Mouse (Mus musculus): ENCODE results near the gene Gm20878. TPM values are rescaled to one million over a fixed set of nuclear protein-coding genes. Genes with fewer than 3 reads are reported as not detected.
"Not testable (repeated sequence)": the region's sequence is repeated elsewhere in the genome, so short reads cannot be mapped to it uniquely, and the experiment has no call there.

Gm20878 gene
- total RNA-seq (2015): not detected in 2 replicates
- total RNA-seq (2017): 0.44 TPM in 1 of 2 replicates, not detected in the other

DNA sequence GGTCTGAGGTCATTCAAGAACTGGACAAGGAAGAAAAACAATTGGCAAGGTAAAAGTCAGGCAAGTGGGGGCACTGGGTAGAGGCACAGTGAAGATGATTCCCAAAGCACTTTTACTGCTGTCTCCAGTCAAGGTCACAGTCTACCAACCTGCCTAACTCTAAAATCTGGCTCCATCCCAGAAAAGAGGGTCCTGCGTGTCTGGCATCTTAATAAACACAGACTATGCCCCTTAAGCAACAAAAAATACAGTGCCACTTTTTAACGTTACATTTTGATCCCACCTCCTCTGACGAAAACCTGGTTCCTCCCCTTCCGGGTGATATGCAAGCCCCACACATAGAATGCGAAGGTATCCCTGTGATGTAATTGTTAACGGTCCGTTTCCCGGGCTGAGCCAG lies at the start of gene Gm20878:
Gm20878 (plus strand) TSS at position 301 of the 400 bp plus-strand sequence.
- ATAC-seq (ENCODE audit: poor library complexity, severe bottlenecking): not testable (repeated sequence)

DNA sequence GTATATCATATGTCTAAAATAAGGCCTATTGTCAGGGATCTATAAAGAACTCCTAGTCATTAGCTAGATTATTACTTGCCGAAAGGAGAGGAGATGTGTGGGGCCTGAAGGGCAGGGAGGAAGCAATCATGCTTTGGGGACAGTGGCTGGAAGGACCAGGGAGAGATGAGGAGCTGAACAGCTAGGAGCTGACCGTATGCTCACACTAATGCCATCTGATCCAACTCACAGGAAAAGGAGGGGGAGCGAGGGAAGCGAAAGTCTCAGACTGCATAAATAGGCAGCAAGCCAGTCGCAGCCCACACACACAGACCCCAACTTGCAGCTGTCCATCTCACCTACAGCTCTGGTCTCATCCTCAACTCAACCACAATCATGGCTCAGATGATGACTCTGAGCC lies 38.1 kb upstream of the Gm20878 start, which contains the start of gene Gm21541:
Gm21541 (plus strand) TSS at position 301 of the 400 bp plus-strand sequence.
- not testable (repeated sequence) for ATAC-seq (ENCODE audit: poor library complexity, severe bottlenecking)

DNA sequence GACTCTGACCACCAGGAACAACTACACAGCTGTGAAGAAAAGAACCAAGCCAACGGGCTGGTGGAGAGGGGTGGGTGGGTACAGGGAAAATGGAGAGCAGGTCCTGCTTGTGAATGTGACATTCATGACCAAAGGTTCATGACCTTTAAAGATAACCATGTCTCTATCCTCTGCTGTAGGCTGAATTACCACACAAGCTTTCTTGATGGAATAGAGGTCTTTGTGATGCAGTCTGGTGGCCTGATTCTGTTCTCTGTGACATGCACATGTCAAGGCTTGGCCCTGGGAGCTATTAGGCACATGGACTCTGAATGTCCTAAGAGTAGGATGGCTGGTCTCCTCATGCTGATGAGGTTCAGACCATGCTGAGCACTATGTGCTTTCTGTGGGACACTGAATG lies 24.4 kb downstream of the Gm20878 start, which contains the start of gene Fam205a4:
Fam205a4 (plus strand) TSS at position 301 of the 400 bp plus-strand sequence.
- not testable (repeated sequence) for ATAC-seq (ENCODE audit: poor library complexity, severe bottlenecking)

Other genes starting within 250 kb of the Gm20878 start
- gene Cntfr, start 244.5 kb upstream of the Gm20878 start, total RNA-seq (2015): not detected in 2 replicates
- gene Cntfr, start 244.5 kb upstream of the Gm20878 start, total RNA-seq (2017): not detected in 2 replicates
- 12.9 and 13.4 TPM in 2 replicates for gene Il11ra1, start 241.6 kb upstream of the Gm20878 start, total RNA-seq (2015)
- gene Il11ra1, start 241.6 kb upstream of the Gm20878 start, total RNA-seq (2017): 50.2 and 52.1 TPM in 2 replicates
- 15.8 and 18.2 TPM in 2 replicates for gene Rpp25l, start 228.0 kb upstream of the Gm20878 start, total RNA-seq (2015)
- 15.5 and 26.2 TPM in 2 replicates for gene Rpp25l, start 228.0 kb upstream of the Gm20878 start, total RNA-seq (2017)
- 80.5 and 92.2 TPM in 2 replicates for gene Dctn3, start 218.4 kb upstream of the Gm20878 start, total RNA-seq (2015)
- 73.5 and 100 TPM in 2 replicates for gene Dctn3, start 218.4 kb upstream of the Gm20878 start, total RNA-seq (2017)
- not detected in 2 replicates for gene Arid3c, start 210.4 kb upstream of the Gm20878 start, total RNA-seq (2015)
- gene Arid3c, start 210.4 kb upstream of the Gm20878 start, total RNA-seq (2017): not detected in 2 replicates
- 20.4 and 21.7 TPM in 2 replicates for gene Galt, start 186.3 kb upstream of the Gm20878 start, total RNA-seq (2015)
- gene Galt, start 186.3 kb upstream of the Gm20878 start, total RNA-seq (2017): 18.7 and 24.3 TPM in 2 replicates
- 54.5 and 70.0 TPM in 2 replicates for gene Sigmar1, start 185.4 kb upstream of the Gm20878 start, total RNA-seq (2015)
- gene Sigmar1, start 185.4 kb upstream of the Gm20878 start, total RNA-seq (2017): 66.2 and 71.0 TPM in 2 replicates
- 6.1 and 7.1 TPM in 2 replicates for gene Ccl27a, start 167.3 kb upstream of the Gm20878 start, total RNA-seq (2015)
- gene Ccl27a, start 167.3 kb upstream of the Gm20878 start, total RNA-seq (2017): 4.4 and 5.2 TPM in 2 replicates
- not detected in 2 replicates for gene Gm21541, start 38.0 kb upstream of the Gm20878 start, total RNA-seq (2015)
- gene Gm21541, start 38.0 kb upstream of the Gm20878 start, total RNA-seq (2017): not detected in 2 replicates
- gene Fam205a4, start 24.5 kb downstream of the Gm20878 start, total RNA-seq (2015): not detected in 2 replicates
- not detected in 2 replicates for gene Fam205a4, start 24.5 kb downstream of the Gm20878 start, total RNA-seq (2017)
- gene Gm21093, start 93.2 kb downstream of the Gm20878 start, total RNA-seq (2015): not detected in 2 replicates
- gene Gm21093, start 93.2 kb downstream of the Gm20878 start, total RNA-seq (2017): not detected in 2 replicates
- not detected in 2 replicates for gene Gm3893, start 149.6 kb downstream of the Gm20878 start, total RNA-seq (2015)
- gene Gm3893, start 149.6 kb downstream of the Gm20878 start, total RNA-seq (2017): not detected in 2 replicates
- not detected in 2 replicates for gene Gm13304, start 173.2 kb downstream of the Gm20878 start, total RNA-seq (2015)
- gene Gm13304, start 173.2 kb downstream of the Gm20878 start, total RNA-seq (2017): not detected in 2 replicates
- not detected in 2 replicates for gene Gm13306, start 211.9 kb downstream of the Gm20878 start, total RNA-seq (2015)
- gene Gm13306, start 211.9 kb downstream of the Gm20878 start, total RNA-seq (2017): not detected in 2 replicates
- 0.36 TPM in 1 of 2 replicates, not detected in the other for gene Gm13305, start 227.0 kb downstream of the Gm20878 start, total RNA-seq (2015)
- 1.1 TPM in 1 of 2 replicates, not detected in the other for gene Gm13305, start 227.0 kb downstream of the Gm20878 start, total RNA-seq (2017)